Mouse (Mus musculus): ENCODE data around the gene Tbxa2r.

Gene Tbxa2r

DNA sequence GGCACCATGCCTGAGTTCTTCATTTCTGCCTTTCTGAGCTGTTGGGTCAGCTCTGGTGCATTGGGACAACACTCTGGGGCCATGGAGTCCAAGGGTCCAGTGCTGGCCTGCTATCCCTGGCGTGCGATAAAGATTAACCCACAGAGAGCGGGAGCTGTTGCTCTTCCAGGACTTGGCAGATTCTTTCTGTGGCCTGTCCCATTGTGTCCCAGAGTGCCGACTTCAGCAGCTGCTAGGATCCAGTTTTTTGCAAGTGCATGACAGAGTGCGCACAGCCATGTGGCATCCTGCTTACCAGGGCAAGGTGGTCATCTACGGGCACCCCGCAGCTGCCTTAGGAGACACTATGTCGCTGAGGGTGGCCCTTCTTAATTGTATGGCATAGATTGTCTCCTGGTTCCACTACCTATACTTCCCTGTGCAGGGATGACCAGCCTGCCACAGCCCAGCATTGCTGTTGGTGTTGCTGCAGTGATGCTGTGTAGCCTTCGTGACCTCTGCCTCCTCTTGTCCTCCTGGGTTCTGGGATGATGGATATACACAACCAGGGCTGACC, 28.1 kb upstream of the Tbxa2r start:
- DNase-seq: no peak

DNA sequence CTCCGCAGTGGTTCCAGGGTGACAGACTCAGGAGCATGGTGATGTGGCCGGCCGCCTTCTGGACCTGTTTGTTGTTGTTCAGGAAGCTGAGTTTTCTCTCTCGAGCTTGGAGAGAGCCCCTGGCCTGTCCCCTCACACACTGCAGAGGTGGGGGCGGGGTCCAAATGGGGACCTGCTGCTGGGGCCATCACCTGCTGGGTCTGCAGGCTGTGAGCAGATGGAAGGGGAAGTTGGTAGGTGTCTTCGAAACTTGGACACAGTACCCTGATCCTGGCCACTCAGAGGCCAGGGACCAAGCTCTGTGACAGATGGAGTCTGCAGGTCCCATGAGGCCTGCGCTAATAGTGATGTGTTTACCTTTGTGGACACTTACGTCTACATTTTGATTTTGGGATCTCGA, 27.2 kb upstream of the Tbxa2r start:
- peak; percentile 73 for DNase-seq

DNA sequence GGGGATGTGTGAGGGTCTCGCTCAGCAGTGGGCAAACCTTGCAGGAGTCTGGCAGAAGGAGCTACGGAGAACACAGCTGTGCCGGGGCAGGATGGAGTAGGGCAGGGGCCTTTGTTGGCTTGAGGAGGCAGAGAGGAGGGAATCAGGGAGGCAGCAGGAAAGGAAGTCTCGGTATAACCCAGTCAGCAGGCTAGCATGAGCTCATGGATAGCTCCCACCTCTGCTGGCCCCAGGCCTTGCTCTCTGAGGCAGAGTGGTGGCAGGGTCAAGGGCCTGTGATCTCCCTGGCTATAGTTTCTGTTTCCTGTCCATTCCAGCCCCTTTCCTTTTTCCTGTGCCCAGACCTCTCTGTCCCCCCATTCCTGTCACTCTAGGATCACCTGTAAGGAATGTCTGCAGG, 26.2 kb upstream of the Tbxa2r start:
- DNase-seq: no peak

DNA sequence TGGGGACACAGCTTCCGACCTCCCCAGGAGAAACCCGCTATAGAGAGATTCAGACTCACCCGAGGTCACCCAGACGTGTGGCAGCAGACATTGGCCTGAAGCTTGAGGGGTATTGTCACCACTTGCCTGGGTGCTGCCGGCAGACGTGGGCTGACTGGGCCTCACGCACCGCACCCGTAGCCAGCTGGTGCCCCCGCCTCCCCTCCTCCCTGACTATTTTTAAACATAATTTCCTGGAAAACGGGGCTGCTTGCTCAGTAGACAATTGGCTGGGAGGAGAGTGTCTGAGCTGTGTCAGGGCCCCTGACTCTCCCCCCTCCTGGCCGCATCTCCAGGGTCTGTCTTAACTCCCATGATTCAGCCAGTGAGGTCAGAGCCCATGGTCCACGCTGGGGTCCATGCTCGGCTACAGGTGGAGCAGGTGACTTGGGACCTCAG, 25.7 kb upstream of the Tbxa2r start:
- no peak for DNase-seq

DNA sequence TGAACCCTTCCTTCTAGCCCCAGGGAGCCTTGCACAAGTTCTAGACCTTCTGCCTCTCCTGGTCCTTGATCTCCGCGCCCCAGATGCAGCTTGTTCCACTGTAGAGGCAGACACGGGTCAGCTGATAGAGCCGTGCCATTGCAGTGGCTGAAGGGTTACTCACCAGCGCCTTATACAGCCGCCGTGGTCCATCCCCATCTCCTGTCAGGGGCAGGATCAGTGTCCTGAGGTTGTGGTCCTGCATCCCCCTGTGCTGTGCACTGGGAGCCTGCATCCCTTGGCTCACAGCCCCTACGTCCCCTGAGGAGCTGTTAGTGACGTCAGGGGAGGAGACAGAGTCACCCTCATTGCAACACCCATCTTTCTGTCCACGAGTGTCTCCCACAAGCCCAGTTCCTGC, 25.3 kb upstream of the Tbxa2r start:
- no peak for DNase-seq

DNA sequence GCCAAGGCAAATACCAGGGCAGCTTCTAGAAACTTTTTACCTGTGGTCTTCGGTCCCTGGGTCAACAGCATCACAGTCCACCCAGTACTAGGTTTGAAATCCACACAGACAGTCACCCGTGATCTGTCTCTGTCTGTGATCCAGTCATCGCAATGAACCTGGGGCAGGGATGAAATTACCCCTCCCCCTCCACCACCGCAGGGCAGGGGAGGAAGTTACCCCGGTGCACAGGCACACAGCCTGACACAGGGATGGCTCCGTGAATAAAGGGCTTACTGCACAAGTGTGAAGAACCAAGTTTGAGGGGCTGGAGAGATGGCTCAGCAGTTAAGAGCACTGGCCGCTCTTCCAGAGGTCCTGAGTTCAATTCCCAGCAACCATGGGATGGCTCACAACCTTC, 24.8 kb upstream of the Tbxa2r start:
- no peak for DNase-seq

DNA sequence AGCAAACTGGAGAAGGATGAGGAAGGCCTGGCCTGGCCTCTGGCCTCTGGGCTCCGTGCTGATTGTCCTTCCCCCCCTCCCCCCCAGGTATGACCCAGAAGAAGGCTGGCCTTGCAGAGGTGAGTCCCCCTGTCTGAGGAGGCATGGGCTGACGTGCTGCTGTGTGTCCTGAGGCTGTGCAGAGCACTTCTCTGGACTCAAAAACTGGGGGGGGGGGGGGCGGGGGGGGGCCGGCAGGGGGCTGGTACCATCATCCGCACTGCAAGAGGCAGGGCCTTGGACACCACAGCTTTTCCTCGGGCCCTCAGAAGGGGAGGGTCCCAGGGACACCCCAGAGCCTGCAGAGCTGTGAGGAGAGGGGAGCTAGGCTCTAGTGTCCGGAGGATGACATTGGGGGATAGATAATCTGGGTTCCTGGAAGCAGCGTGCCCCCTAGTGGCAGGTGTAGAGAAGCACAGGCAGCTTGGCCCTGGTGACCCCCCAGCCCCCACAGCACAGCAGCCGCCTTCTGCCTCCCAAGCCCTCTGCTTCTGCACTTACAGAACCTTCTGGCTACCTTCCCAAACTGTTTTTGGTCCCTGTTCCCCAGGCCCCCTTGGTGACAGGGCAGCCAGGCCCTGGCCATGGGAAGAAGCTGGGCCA, 23.8 kb upstream of the Tbxa2r start:
- peak; percentile 70 for DNase-seq

DNA sequence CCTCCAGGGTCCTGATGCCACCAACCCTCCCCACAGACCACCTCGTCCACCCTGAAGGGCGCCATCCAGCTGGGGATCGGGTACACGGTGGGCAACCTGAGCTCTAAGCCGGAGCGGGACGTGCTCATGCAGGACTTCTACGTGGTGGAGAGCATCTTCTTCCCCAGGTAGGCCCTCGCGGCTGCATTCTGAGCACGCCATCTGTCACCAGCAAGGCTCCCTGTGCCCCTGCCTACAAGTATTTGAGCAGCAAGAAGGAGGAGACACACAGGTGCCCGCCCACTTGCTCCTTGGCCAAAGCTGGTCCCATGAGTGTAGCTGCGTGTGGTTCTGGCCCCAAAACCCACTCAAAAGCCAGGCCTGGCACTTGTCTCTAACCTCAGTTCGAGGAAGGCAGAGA, 22.9 kb upstream of the Tbxa2r start:
- DNase-seq: no peak

DNA sequence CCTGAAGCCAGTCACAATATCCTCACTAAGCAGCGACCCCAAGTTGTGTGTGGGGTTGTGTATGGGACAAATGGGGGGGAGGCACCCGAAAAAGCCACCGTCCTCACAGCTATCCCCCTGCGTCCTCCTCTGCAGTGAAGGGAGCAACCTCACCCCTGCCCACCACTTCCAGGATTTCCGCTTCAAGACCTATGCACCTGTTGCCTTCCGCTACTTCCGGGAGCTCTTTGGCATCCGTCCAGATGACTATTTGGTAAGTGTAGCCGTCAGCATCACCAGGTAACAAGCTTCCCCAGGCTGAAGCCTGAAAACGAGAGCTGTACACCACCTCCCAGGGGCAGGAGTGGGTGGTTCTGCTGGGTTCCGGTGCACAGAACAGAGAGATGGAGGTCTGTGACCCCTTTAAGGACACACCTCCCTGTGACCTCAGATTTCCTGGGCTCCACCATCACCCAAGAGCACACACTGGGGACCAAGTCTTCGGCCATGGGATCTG, 22.3 kb upstream of the Tbxa2r start:
- no peak for DNase-seq

DNA sequence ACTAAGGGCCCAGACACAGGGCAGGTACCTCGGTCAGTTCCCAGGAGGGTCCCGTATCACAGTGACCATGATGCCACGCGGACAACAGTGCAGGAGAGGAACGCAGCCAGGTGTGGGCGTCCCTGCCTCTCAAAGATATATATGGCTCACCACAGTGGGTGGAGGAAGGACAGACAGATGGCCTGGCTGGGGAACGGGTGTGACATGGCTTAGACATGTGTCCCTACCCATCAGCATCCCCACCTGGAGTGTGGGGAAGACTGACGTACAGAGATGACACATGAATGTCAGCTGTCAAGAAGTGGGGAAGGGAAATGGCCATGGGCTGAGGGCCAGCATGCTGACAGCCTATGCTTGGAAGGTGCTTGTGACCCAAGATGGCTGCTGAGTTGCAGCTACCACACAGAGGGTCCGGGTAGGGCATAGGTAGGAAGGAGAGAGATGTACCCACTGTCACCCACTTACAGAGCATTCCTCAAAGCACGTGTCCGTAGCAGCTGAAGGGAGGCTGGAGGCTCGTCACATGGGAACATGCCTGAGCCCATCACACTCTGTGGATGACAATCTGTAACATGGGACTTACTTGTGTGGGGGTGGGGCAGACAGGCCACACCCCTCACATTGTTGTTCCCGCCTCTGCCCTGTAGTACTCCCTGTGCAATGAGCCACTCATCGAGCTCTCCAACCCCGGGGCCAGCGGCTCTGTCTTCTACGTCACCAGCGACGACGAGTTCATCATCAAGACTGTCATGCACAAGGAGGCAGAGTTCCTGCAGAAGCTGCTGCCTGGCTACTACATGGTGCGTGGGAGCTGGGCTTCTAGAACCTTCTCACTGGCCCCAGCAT, 21.5 kb upstream of the Tbxa2r start:
- no peak for DNase-seq

DNA sequence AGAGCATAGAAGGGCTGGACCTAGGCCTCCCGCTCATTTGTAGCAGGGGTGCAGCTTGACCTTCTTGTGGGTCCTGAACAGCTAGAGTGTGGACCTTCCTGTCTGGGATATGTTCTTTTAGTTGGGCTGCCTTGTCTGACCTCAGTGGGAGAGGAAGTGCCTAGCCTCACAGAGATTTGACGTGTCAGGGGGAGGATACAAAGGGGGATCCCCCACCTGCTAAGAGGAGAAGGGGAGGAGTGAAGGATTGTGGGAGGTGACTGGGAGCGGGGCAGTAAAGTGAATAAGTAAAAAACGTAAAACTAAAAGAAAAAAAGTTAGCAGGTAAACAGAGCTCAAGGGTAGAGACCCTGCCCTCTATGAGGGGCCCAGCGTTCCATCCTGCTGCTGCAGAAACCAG, 19.0 kb upstream of the Tbxa2r start:
- DNase-seq: no peak

DNA sequence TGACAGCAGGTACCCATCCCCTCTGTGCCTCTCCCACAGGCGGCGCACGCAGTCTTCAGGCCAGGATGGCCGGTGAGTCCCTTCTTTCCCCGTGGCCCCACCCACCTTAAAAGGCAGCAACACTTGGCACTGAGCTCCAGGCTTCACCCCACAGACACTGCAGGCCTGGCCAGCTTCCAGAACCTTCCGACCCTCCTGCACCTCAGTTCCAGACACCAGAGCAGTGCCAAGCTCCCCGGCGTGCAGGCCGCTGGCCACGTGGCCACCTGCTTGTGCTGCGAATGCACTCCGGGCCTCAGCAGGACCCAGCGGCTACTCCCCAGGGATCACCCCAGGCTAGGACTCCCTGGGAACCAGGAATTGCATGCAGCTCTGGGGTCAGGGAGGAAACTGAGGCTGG, 14.9 kb upstream of the Tbxa2r start:
- DNase-seq: peak; percentile 37

DNA sequence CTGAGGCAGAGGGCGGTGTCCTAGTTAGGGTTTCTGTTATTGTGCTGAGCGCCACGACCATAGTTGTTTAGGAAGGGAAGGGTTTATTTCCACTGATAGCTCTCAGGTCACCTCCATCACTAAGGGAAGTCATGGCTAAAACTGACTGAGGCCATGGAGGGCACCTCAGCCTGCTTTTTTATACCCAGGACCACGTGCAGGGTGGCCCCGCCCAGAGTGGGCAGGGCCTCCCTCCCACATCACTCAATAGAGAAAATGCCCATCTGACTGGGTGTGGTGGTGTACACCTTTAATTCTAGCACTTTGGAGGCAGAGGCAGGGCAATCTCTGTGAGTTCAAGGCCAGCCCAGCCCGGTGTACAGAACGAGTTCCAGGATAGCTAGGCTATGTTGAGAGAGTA, 14.3 kb upstream of the Tbxa2r start:
- DNase-seq: no peak

DNA sequence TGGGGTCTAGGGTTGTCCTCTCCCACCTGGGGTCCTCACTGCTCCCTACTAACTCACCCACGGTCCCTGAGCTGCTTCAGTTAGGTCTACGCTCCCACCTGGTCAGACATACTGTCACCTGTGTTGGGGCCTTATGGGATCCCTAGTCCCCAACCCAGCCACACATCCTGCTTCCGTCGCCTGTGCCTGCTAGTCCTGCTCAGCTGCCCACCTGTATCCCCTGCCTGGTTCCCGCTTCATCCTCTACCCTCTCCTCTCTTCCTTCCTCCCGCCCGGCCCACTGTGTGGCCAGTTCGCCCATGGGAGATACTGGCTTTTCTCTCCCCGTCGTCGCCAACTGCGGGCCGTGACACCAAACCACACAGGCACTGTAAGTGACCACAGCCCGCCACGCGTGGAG, 12.9 kb upstream of the Tbxa2r start:
- DNase-seq: no peak

DNA sequence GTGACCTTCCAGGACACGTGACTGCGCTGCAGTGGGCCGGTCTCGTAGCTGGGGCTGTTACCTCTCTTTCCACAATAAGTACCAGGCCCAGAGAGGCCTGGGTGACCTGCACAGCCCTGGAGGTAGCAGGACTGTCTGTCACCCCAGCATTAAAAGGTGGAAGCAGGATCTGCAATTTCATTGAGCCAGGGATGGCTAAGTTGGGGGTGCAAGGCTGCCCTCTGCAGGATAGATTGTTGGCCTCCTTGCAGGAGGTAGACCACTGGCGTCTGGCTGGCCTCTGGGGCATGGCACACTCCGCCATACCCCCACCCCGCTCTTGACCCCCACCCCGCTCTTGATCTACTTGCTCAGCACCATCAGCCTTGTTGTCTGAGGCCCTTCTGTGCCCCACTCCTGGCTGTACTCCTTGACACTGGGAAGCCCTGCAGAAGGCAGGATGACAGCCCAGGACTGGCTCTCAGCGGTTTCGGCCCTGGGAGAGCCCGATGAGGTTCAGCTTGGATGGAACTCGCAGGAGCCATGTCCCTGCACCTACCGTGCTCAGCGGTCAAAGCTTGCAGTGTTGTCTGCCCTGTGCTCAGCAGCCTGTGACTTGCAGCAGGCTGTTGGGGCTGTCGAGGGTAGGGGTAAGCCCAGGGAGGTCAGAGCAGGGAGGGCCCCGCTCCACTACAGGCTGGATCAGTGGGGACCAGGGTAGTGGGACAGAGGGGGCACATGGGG, 12.0 kb upstream of the Tbxa2r start:
- DNase-seq: peak; percentile 39

DNA sequence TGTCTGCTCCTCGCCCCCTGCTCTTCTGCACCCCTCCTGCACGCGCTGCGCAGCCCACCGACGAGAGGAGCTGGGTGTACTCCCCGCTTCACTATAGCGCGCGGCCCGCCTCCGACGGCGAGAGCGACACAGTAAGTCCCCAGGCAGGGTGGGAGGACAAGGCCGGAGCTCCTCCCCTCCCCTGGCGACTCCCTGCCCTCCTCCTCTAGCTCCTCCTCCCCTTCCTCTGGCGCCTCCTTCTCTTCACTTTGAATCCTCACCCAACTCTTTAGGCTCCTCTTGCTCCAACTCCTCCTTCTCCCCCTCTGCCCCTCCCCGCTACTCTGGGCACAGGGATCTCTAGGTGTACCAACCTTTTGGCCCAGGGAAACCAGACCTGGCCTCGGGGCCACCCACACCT, 11.3 kb upstream of the Tbxa2r start:
- DNase-seq: peak; percentile 39

DNA sequence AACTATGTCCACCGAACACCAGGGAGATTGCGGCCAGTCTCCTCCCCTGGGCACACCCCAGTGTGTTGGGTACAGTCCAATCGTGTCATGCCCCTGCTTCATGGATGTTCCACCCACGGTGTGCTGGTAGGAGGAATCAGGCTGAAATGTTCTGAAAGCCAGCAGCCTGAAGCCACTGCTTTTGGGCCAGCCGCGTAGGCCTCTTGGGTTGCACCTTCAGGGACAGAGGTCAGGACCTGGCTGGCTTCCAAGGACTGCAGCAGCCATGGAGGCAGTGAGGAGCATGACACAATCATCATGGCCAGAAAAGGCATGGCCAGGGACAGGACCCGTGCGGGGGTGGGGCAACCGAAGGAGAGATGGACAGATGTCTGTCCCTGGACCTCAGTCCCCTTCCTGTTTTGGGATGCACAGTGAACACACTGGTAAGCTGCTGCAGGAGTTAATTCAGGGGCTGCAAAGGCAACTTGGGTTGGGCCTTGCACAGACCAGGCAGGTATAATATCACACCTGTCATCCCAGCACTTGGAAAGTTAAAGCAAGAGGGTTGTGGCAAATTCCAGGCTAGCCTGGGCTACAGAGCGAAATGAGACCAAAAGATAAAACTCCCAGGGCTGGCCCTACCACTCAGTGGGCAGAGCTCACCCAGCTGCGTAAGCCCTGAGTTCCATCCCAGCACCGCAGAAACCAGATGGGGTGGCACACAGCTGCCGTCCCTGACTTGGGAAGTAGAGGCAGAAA, 9.8 kb upstream of the Tbxa2r start:
- no peak for DNase-seq

DNA sequence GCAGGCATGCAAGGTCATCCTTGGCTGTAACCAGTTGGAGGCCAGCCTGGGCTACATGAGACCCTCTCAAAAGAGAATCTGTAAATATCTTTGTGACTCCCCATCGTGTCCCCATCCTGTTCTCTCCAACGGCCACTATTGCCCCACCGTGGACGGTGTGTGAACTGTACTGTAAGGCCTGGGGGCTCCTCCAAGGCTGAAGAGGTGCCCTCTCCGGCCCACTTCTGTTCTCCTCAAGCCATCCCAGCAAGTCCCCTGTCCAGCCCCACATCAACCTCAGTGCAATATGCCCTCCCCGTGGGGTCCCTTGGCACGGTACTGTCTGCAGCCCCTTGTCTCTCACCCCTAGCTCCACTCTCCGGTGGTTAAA, 9.2 kb upstream of the Tbxa2r start:
- DNase-seq: no peak

DNA sequence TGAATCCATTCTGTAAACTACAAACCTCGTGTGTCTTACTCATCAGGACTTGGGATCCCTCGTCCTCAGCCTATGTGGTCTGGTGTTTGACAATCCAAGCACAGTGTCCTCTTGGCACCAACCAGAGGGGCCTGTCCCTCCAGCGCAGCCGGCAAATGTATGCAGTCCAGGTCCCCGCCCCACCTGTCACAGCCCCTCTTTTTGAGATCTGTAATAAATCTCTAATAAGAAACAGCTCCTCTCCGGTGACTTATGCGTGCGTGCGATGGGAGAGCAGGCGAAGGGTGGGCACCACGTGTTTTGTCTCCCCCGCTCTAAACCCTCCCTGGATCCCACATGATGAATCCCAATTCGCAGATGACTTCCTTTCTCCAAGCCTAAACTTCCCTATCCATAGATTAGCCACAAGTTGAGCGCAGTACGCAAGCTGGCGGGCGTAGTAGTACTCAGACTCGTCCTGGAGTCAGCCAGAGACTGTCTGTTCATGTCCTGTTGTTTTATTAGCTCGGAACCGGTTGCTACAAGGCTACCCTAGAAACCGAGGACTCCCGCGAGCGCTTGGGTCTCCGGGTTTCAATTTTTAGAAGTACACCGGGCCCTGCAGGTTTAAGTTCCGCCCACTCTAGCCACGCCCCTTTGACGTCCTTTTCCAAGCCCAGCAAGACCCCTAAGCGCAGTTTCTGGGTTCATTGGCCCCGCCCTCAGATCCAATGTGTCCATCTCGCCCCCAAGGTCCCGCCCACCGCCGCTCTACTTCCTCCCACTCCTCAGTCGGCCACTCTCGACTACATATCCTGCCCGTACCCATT, 8.6 kb upstream of the Tbxa2r start:
- peak; percentile 54 for DNase-seq

DNA sequence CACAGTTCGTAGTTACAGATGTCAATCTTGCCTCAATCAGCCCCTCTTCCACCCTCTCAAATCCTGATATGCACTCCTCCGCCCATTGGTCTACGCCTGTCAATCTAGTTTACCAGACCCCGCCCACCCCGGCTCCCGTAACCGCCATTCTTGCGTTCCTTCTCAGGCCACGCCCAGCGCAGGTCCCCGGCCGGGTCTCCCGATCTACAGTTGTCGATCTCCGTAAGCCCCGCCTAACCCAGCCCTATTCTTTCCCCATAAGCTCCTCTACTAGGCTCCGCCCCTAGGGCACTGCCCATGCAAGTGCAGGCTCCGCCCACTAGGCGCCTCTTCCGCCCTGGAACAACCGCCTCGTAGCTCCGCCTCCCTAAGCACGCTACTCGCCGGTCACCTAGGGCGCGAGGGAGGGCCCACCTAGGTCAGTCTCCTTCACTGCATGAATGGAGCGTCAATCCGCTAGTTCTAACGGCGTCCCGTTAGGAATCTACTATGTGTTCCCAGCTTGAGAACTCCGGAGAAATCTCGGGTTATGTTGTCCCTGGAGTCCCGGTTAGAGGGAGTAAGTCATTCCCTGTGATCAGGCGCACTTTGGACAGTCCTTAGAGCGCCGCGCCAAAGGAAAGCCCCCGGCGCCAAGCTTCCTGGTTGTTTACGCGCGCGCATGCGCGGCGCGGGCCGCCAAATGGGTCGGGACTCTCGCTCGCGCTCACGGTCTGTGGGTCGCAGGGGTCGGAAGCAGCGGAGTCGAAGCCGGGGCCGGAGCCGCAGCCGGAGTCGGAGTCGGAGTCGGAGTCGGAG, 7.8 kb upstream of the Tbxa2r start, which contains the start of gene Cactin:
Cactin (plus strand) TSS at position 554 of the 798 bp plus-strand sequence.
- DNase-seq: peak; percentile 99

DNA sequence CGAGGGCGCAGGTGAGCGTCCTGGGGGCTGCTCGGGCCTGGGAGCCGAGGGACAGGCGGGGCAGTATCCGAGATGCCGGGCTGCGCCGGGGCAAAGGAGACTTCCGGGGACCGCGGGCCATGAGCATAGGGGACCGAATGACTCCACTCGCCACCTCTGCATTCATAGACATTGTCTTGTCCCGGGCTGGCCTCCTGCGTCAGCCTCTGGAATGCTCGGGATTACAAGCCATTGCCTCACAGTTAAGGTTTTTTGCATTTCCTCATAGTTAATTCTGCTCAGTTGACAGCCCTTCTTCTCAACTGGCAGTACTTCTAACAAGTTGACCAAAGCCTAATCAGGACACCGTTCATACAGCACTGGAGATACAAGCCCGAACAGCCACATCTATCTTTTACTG, 7.1 kb upstream of the Tbxa2r start:
- no peak for DNase-seq
